8 mouse cellular contexts compared by ENCODE assay signal in genomic region chr16:27387634-27388611, GRCm38 (mm10). TPM values are rescaled to one million over a fixed set of nuclear protein-coding genes. Genes with fewer than 3 reads are reported as not detected.
DNase-seq lines count a peak whose midpoint lies in the region; ATAC-seq lines count a peak whose summit lies in the region.

No protein-coding gene starts in this region.

- 43% methylated on average over 12 of the region's 12 CpGs for WGBS in forebrain, embryonic 16.5 days

- H3K27me3 ChIP-seq in forebrain, embryonic 16.5 days (replicated peaks; ENCODE audit: control insufficient read depth, insufficient read depth, low read length) = no peaks in the 10 kb centered on the region

- DNase-seq in B cell, adult 2 months = peak; percentile 67 to 75
- peak; percentile 52 for DNase-seq in Muller cell, postnatal 12 days (ENCODE audit: inconsistent ontology term)
- peak; percentile 87 for DNase-seq in kidney, adult 9 months
- peak; percentile 7 for DNase-seq in lung, postnatal 10 days
- DNase-seq in retina, postnatal 1 day = peak; percentile 21
- no peak for DNase-seq in frontal cortex, postnatal 10 days (ENCODE audit: low spot score in 2 of 2)
- no peak for DNase-seq in adrenal gland, adult 2 months

- H3K9me3 ChIP-seq in forebrain, embryonic 16.5 days (ENCODE audit: control insufficient read depth, low read length) = no peaks in the 10 kb centered on the region

- no peak for ATAC-seq in forebrain, embryonic 16.5 days

- H3K4me2 ChIP-seq in forebrain, embryonic 16.5 days (ENCODE audit: low read length) = peak overlapping the region; percentile 60

- H3K4me3 ChIP-seq in forebrain, embryonic 16.5 days (replicated peaks; ENCODE audit: low read length) = peak overlapping the region; percentile 93

- H3K4me1 ChIP-seq in forebrain, embryonic 16.5 days (replicated peaks; ENCODE audit: control insufficient read depth, insufficient read depth, low read length) = peaks cover 29% of the 10 kb centered on the region

- 0 out of 2 replicates have a peak overlapping the region, but pooled peaks have one; percentile 15 for H3K9ac ChIP-seq in forebrain, embryonic 16.5 days (replicated peaks; ENCODE audit: low read depth, low read length)

- H3K27ac ChIP-seq in forebrain, embryonic 16.5 days (ENCODE audit: low read length) = peak overlapping the region; percentile 48

- no peaks in the 10 kb centered on the region for H3K36me3 ChIP-seq in forebrain, embryonic 16.5 days (ENCODE audit: control insufficient read depth, insufficient read depth)

RNA-seq across cellular contexts. Expression of gene Ccdc50, which starts 0.7 kb away (rescaled TPM):
- 49.2 and 49.8 TPM in 2 replicates for polyA plus RNA-seq in forebrain, embryonic 16.5 days (2015; fragmentation: Nextera tagmentation; extraction: Ambion mirVana)
- 10 to 100 TPM; 81.4 to 87.1 TPM for total RNA-seq in adrenal gland, adult 2 months (2021)
- 17.9 and 28.6 TPM in 2 replicates for polyA plus RNA-seq in adrenal gland, adult 2 months (2012; rRNA removed)

RNA-seq across cellular contexts. Expression of gene Uts2b, which starts 17.9 kb away (rescaled TPM):
- not detected in 2 replicates for polyA plus RNA-seq in forebrain, embryonic 16.5 days (2015; fragmentation: Nextera tagmentation; extraction: Ambion mirVana)
- total RNA-seq in adrenal gland, adult 2 months (2021) = not detected
- not detected in 2 replicates for polyA plus RNA-seq in adrenal gland, adult 2 months (2012; rRNA removed)

Comparison
In these comparisons a context has a peak if more than half of its experiments do, and no peak if none do; other contexts are left out.
1. DNase-seq: peak in B cell, adult 2 months (2 of 2), Muller cell, postnatal 12 days (single experiment), kidney, adult 9 months (single experiment), lung, postnatal 10 days (single experiment) and retina, postnatal 1 day (single experiment); none in frontal cortex, postnatal 10 days (0 of 2) and adrenal gland, adult 2 months (single experiment).